Mouse (Mus musculus) brain, embryonic 14.5 days (tissue): ENCODE measurements around the gene Gm28043. TPM values are rescaled to one million over a fixed set of nuclear protein-coding genes. Genes with fewer than 3 reads are reported as not detected.

Source experiments
- DNase-seq: peaks from one replicate; pipeline ENCODE4 v3.0.0-alpha.2; 2011; ENCODE audit warnings: low read depth
- CTCF ChIP-seq: fragments of 200-500 bp; IDR thresholded peaks from 2 replicates; pipeline ENCODE4 v1.5.1; 2012; ENCODE audit warnings: inconsistent platforms, mild to moderate bottlenecking, moderate library complexity, borderline replicate concordance; ENCODE audit not compliant: insufficient read depth, insufficient read length; ENCODE audit errors: extremely low read depth
- POLR2A ChIP-seq: fragments of 200-500 bp; IDR thresholded peaks from 2 replicates; pipeline ENCODE4 v1.6.1; 2012; ENCODE audit warnings: mild to moderate bottlenecking, inconsistent platforms, borderline replicate concordance; ENCODE audit not compliant: poor library complexity, insufficient read depth, insufficient read length, severe bottlenecking; ENCODE audit errors: extremely low read depth
- polyA plus RNA-seq: library from polyadenylated mRNA; depleted of rRNA; stranded (reverse); fragments of >200 nt; gene quantifications from 2 replicates; pipeline ENCODE4 v1.2.3, GENCODE M21; 2012

Gm28043 gene
- polyA plus RNA-seq, 1 experiment: 3.4 TPM

DNA sequence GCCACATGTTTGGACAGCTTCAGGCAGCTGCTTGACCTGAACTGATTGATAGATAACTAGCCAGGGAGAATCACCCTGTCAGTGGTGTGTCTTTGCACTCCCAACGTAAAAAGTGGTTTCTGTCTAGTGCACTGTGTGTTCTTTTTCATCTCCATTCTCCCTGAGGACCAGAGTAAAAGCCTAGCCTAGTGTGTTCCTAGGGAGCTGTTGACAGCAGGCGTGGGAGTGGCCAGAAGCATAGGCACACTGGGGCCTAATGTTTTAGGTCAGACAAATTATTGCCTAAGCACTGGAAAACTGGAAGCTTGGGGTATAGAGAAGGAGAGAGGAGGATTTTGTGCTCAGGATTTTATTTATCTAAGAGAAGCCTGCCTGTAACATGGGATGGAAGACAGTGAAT lies 68.5 kb downstream of the Gm28043 start:
- TF ChIP-seq POLR2A (no peak), CTCF (no peak)
- no peak for DNase-seq

DNA sequence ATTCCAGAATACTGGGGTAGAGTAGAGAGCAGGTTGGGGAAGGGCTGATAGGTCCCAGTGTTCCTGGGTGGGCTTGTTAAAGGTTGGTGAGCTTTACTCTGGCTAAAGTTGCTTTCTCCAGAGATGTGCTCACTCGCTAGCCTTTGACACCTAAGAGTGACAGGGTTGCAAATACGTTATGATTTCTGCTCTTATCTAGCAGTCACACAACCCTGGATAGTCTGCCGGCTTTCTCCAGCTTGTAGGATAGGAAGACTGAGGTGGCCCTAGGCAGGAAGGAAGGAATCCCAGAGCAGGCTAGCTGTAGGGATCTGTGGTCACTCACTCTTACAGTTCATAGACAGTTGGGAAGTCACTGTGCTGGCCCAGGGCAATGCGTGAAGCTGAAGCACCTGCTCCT lies 69.6 kb downstream of the Gm28043 start:
- TF ChIP-seq CTCF: no peak
- no peak for TF ChIP-seq POLR2A
- DNase-seq: no peak

DNA sequence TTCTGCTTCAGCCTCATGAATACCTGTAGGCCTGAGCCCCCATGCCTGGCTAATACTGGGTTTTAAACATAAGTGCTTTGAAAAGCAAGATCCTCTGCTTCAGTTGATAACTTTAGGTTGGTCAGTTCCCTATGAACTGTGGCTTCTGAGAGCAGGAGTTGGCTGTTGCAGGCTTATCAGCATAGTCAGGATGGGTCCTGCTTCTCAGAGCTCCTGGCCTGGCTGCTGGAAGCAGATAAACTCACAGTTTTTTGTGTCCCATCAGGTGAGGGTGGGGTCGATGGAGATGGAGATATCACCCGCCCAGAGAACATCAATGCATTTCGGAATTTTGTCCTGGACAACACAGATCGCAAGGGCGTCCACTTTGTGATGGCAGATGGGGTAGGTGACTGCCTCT lies 72.1 kb downstream of the Gm28043 start:
- no peak for DNase-seq
- no peak for TF ChIP-seq CTCF

DNA sequence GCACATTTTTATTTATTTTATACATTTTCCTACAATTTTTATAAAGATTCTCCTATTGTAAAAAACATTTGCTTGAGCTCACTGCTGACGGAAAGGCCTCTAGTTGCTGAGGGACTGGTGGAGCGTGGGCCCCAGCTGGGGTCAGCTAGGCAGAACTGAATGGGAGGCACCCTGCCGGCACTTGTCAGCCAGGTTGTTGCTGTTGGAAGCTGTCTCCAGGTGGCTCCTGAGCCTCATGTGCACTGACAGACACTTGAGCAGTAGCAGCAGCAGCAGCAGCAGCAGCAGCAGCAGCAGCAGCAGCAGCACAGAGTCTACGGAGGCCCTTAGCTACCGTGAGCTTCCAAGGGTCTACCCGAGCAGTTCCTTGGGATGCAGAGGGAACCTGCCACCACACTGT lies 72.7 kb downstream of the Gm28043 start:
- no peak for DNase-seq
- TF ChIP-seq POLR2A (no peak), CTCF (no peak)

GRCm38 (mm10) chr17:29688610-29689009 lies 73.9 kb downstream of the Gm28043 start:
- DNase-seq: no peak
- TF ChIP-seq POLR2A (no peak), CTCF (no peak)

DNA sequence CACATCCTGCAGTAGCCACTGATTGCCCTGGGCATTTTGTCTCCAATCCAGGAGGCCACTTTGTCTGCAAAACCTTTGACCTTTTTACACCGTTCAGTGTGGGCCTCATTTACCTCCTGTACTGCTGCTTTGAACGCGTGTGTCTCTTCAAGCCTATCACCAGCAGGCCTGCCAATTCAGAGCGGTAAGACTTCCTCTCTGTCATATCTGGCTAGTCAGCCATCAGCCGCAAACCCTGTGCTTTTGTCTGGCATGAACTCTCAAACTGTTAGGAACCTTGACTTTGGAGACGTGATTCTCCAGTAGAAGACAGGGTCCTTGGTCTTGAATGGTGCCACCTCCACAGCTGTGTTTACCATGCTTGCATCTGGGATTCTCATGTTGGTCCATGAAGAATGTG lies 75.6 kb downstream of the Gm28043 start:
- DNase-seq: no peak
- no peak for TF ChIP-seq CTCF
- no peak for TF ChIP-seq POLR2A

GRCm38 (mm10) chr17:29692827-29693226 lies 78.2 kb downstream of the Gm28043 start:
- no peak for DNase-seq
- TF ChIP-seq POLR2A (no peak), CTCF (no peak)

GRCm38 (mm10) chr17:29693571-29693970 lies 78.9 kb downstream of the Gm28043 start:
- TF ChIP-seq POLR2A (no peak), CTCF (no peak)
- DNase-seq: no peak

DNA sequence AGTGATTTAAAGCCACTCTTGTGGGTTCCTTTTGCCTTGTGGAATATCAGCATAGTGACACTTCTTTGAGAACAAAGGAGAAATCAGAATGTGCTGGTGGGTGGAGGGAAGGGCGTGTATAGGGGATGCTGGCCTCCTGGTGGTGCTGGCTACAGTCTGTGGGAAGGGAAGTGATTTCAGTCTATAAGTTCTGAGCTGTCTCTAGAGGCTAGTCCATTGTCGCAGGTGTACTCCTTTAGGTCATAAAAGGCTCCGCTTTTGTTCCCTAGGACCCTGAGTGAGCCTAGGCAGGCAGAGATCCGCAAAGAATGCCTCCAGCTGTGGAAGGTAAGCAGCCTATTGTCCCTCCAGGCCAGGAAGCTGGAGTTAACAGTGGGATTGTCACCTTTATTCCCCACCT lies 79.8 kb downstream of the Gm28043 start:
- DNase-seq: no peak
- TF ChIP-seq POLR2A (no peak), CTCF (no peak)

DNA sequence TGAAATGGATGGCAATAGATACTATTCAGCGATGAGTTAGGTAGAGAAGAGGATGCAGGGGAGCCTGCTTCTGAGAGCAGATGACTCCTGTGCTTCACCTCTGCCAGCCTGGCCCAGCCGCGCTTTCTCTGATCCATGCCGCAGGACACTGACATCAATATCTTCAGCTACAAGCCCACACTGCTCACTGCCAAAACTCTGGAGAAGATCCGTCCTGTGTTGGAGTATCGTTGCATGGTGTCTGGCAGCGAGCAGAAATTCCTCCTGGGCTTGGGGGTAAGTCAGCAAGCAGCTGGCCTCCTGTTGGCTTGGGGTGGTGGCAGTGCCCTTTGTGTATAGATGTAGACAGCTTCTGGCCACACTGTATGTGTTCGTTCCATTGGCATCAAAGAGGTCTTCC lies 82.3 kb downstream of the Gm28043 start:
- no peak for DNase-seq
- TF ChIP-seq CTCF: no peak
- TF ChIP-seq POLR2A: no peak

DNA sequence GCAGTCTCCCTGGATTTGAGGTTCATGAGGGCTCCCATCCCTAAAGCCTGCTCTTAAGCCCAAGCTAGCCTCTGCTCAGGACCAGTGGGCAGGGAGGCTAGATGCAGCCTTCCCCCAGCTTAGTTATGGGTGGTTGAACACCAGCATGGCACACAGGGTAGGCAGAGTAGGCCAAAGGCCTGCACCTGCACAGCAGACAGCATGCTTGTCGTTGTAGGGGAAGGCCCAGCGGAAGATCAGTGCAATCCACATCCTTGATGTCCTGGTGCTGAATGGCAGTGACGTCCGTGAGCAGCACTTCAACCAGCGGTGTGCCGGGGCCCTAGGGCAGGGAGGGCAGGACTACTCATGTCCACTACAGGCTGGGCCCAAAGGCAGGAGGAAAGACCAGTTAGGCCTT lies 83.7 kb downstream of the Gm28043 start:
- no peak for DNase-seq
- TF ChIP-seq CTCF (no peak), POLR2A (no peak)

DNA sequence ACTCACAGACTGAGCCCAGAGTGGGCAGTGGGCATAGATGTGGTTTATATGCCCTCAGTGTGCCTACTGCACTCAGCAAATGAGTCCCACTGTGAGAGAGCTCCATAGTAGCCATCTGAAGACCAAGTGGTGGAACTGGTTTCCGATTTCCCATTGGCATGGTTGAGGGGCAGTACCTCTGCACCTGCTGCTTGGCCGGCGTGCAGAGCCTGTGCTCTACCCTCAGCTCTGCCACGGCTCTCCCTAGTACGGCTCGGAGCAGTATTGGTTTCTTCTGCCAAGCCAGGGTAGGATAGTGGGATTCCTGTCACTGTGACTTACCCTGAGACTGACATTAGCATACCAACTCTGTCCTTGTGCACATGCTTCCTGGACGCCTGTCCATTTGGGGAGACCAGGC lies 85.9 kb downstream of the Gm28043 start:
- TF ChIP-seq POLR2A: no peak
- TF ChIP-seq CTCF: no peak
- DNase-seq: no peak
